Mouse (Mus musculus) liver, embryonic 14.5 days (tissue): ENCODE measurements around the gene Alox8.

Source experiments
- CTCF ChIP-seq: IDR thresholded peaks from 2 replicates; pipeline ENCODE4 v1.5.1; 2016; ENCODE audit warnings: antibody characterized with exemption, low read depth, control low read depth
- EP300 ChIP-seq: IDR thresholded peaks from 2 replicates; pipeline ENCODE4 v1.6.1; 2016; ENCODE audit warnings: antibody characterized with exemption, low read depth

- TF ChIP-seq CTCF (0 out of 2 replicates have a peak, but pooled peaks have one; percentile 11), EP300 (no peak)
These were observed 17.5 kb downstream of the Alox8 start for GRCm38 (mm10) chr11:69180120-69180519.
